Mouse (Mus musculus) left cerebral cortex, postnatal 14 days (tissue): ENCODE measurements around the gene Zfp385b. TPM values are rescaled to one million over a fixed set of nuclear protein-coding genes. Genes with fewer than 3 reads are reported as not detected.
A peak's percentile ranks its signal among the peaks of the same experiment; 100 is the strongest.

ENCODE experiments used
- DNase-seq, 2 experiments: peaks; one replicate each; pipeline ENCODE4 v3.0.0; 2021 to 2022; ENCODE audit warnings: low spot score in 2 of 2, mixed read lengths in 1 of 2
- intact Hi-C: fragments of 180-260 bp; cut with DNase I; formaldehyde crosslinking; loops from one replicate; pipeline ENCODE4 v1.15.1; 2025
- total RNA-seq, 2 experiments: library from RNA; stranded (reverse); gene quantifications; 2 replicates each; pipeline ENCODE4 v1.2.3; 2021

Zfp385b gene
- total RNA-seq, 2 experiments from 2014 or later, result 46.9 to 48.8 TPM

GRCm38 (mm10) chr2:77627622-77628231 is 191.7 kb downstream of the Zfp385b start:
- intact Hi-C loops, result no loop called here
- DNase-seq, result no peak

GRCm38 (mm10) chr2:77618686-77619085 is 200.8 kb downstream of the Zfp385b start:
- intact Hi-C loops, result no loop called here
- DNase-seq, result no peak

- DNase-seq, result no peak
- intact Hi-C loops, result no loop called here
Observed at GRCm38 (mm10) chr2:77610303-77610991, 209.0 kb downstream of the Zfp385b start.

GRCm38 (mm10) chr2:77609452-77609851 is 210.0 kb downstream of the Zfp385b start:
- no peak for DNase-seq
- intact Hi-C loops, result no loop called here

GRCm38 (mm10) chr2:77608666-77609065 is 210.8 kb downstream of the Zfp385b start:
- DNase-seq, result no peak
- intact Hi-C loops, result no loop called here

GRCm38 (mm10) chr2:77593461-77593860 is 226.0 kb downstream of the Zfp385b start:
- no peak for DNase-seq
- intact Hi-C loops, result no loop called here

- no peak for DNase-seq
- intact Hi-C loops, result no loop called here
Observed at GRCm38 (mm10) chr2:77592525-77592924, 226.9 kb downstream of the Zfp385b start.

- peak; percentile 62 to 68 for DNase-seq
- intact Hi-C loops, result no loop called here
Observed at GRCm38 (mm10) chr2:77589205-77589901, 230.1 kb downstream of the Zfp385b start.

GRCm38 (mm10) chr2:77587387-77587786 is 232.1 kb downstream of the Zfp385b start:
- intact Hi-C loops, result no loop called here
- no peak for DNase-seq

GRCm38 (mm10) chr2:77586581-77587360 is 232.7 kb downstream of the Zfp385b start:
- DNase-seq, result no peak
- intact Hi-C loops, result no loop called here

GRCm38 (mm10) chr2:77583586-77583985 is 235.9 kb downstream of the Zfp385b start:
- no peak for DNase-seq
- intact Hi-C loops, result no loop called here

GRCm38 (mm10) chr2:77576571-77576970 is 242.9 kb downstream of the Zfp385b start:
- intact Hi-C loops, result no loop called here
- DNase-seq, result no peak

- intact Hi-C loops, result no loop called here
Observed at GRCm38 (mm10) chr2:77567528-77568435, 251.7 kb downstream of the Zfp385b start.

GRCm38 (mm10) chr2:77563706-77564105 is 255.7 kb downstream of the Zfp385b start:
- intact Hi-C loops, result no loop called here
- DNase-seq, result no peak

More at GRCm38 (mm10) chr2:77567528-77568435, 251.7 kb downstream of the Zfp385b start:
- DNase-seq, result no peak

- DNase-seq, result no peak
- intact Hi-C loops, result no loop called here
Observed at GRCm38 (mm10) chr2:77561941-77562340, 257.5 kb downstream of the Zfp385b start.

GRCm38 (mm10) chr2:77556938-77557337 is 262.5 kb downstream of the Zfp385b start:
- no peak for DNase-seq
- intact Hi-C loops, result no loop called here

GRCm38 (mm10) chr2:77555980-77556379 is 263.5 kb downstream of the Zfp385b start:
- DNase-seq, result no peak
- intact Hi-C loops, result no loop called here

- intact Hi-C loops, result no loop called here
- peak; percentile 8 to 20 for DNase-seq
Observed at GRCm38 (mm10) chr2:77552675-77553074, 266.8 kb downstream of the Zfp385b start.

GRCm38 (mm10) chr2:77543388-77543787 is 276.1 kb downstream of the Zfp385b start:
- intact Hi-C loops, result no loop called here
- DNase-seq, result no peak
